Mouse (Mus musculus) CH12.LX (cell line): Measurements from ENCODE around the gene Tmem164.

Source experiments
- CHD2 ChIP-seq: IDR thresholded peaks from 2 replicates; pipeline ENCODE4 v1.6.1; 2011; ENCODE audit warnings: low read length, improper control_type of control experiment
- CTCF ChIP-seq, 2 experiments: IDR thresholded peaks in 1 of 2; conservative IDR thresholded peaks in 1 of 2; 2 replicates each; pipeline ENCODE4 v1.5.1; 2011 to 2012; ENCODE audit warnings: low read depth in 2 of 2, low read length in 2 of 2, improper control_type of control experiment in 1 of 2, inconsistent platforms in 1 of 2, mild to moderate bottlenecking in 1 of 2, moderate library complexity in 1 of 2
- EP300 ChIP-seq: IDR thresholded peaks from 2 replicates; pipeline ENCODE4 v1.6.1; 2011; ENCODE audit warnings: low read length, improper control_type of control experiment
- GABPA ChIP-seq: IDR thresholded peaks from 2 replicates; pipeline ENCODE4 v1.6.1; 2012; ENCODE audit warnings: low read depth, low read length, improper control_type of control experiment, inconsistent platforms; ENCODE audit not compliant: insufficient replicate concordance
- HCFC1 ChIP-seq: IDR thresholded peaks from 2 replicates; pipeline ENCODE4 v1.6.1; 2012; ENCODE audit warnings: low read depth, mild to moderate bottlenecking, inconsistent platforms, low read length, improper control_type of control experiment
- JUND ChIP-seq: conservative IDR thresholded peaks from 2 replicates; pipeline ENCODE4 v1.6.1; 2011; ENCODE audit warnings: low read depth, low read length, improper control_type of control experiment
- MAFK ChIP-seq: IDR thresholded peaks from 2 replicates; pipeline ENCODE4 v1.6.1; 2011; ENCODE audit warnings: low read length, improper control_type of control experiment; ENCODE audit not compliant: insufficient replicate concordance
- MYC ChIP-seq: IDR thresholded peaks from 2 replicates; pipeline ENCODE4 v1.6.1; 2011; ENCODE audit warnings: low read depth, mild to moderate bottlenecking, improper control_type of control experiment, low read length
- PAX5 ChIP-seq: IDR thresholded peaks from 2 replicates; pipeline ENCODE4 v1.6.1; 2012; ENCODE audit warnings: low read length, inconsistent platforms, mixed read lengths
- POLR2A ChIP-seq: IDR thresholded peaks from 2 replicates; pipeline ENCODE4 v1.6.1; 2011; ENCODE audit warnings: low read depth, mild to moderate bottlenecking, improper control_type of control experiment, low read length
- SIN3A ChIP-seq: IDR thresholded peaks from 2 replicates; pipeline ENCODE4 v1.6.1; 2012; ENCODE audit warnings: low read length, improper control_type of control experiment, inconsistent platforms
- UBTF ChIP-seq: IDR thresholded peaks from 2 replicates; pipeline ENCODE4 v1.6.1; 2012; ENCODE audit warnings: low read depth, mild to moderate bottlenecking, inconsistent platforms, low read length, improper control_type of control experiment, moderate library complexity
- USF2 ChIP-seq: conservative IDR thresholded peaks from 2 replicates; pipeline ENCODE4 v1.6.1; 2011; ENCODE audit warnings: low read depth, low read length, improper control_type of control experiment

DNA sequence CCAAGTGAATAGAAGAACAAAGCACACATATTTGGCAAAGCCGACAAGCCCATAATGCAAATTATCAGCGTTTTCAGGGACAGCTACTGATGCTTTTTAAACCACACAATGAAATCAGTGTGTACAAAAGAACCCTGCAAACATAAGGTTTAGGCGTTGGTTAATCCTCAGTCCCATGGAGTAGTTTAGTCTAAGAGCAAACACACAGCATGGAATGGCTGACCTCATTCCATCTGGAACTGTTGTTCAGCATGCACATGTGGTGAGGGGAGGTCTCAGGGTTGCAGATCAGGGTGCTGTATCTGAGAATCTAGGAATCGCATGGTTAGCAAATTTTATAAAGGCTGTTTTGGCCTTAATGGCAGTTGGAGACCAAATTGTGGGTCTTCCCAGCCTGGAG lies 69.6 kb downstream of the Tmem164 start:
- TF ChIP-seq CHD2 (no peak), CTCF (conservative IDR thresholded peaks at IDR 0.05 in 1 of 2, IDR thresholded peaks at IDR 0.05 in 1 of 2; ENCODE audit: low read depth in 2 of 2, low read length in 2 of 2) (no peak), POLR2A (no peak), GABPA (no peak), MYC (no peak), USF2 (no peak), PAX5 (no peak), HCFC1 (no peak), UBTF (no peak), EP300 (no peak), SIN3A (no peak), MAFK (no peak), JUND (no peak)
